Mouse (Mus musculus): ENCODE results near the gene Wif1.

GRCm38 (mm10) chr10:121067416-121067951, 33.7 kb downstream of the Wif1 start:
- TF ChIP-seq POLR2A (IDR thresholded peaks at IDR 0.05; ENCODE audit: low read depth, low read length) (no peak), CHD1 (IDR thresholded peaks at IDR 0.05; ENCODE audit: low read depth, low read length) (no peak), CHD2 (IDR thresholded peaks at IDR 0.05; ENCODE audit: low read length) (no peak), MYC (IDR thresholded peaks at IDR 0.05; ENCODE audit: low read depth, low read length) (no peak), E2F4 (IDR thresholded peaks at IDR 0.05; ENCODE audit: insufficient replicate concordance, low read depth, low read length) (no peak), CTCF (conservative IDR thresholded peaks at IDR 0.05 in 1 of 2, IDR thresholded peaks at IDR 0.05 in 1 of 2; ENCODE audit: low read depth in 2 of 2, low read length in 2 of 2) (no peak), EP300 (IDR thresholded peaks at IDR 0.05; ENCODE audit: low read length) (no peak)

Data from CH12.LX (cell line).